Mouse (Mus musculus) brain, adult 2 months (tissue): ENCODE results near the gene Olfr153.
"Not testable (repeated sequence)": the region's sequence is repeated elsewhere in the genome, so short reads cannot be mapped to it uniquely, and the experiment has no call there.

Source experiments
- DNase-seq: peaks from one replicate; pipeline ENCODE4 v3.0.0; 2011; ENCODE audit warnings: low read depth, low spot score

Gene Olfr153

DNA sequence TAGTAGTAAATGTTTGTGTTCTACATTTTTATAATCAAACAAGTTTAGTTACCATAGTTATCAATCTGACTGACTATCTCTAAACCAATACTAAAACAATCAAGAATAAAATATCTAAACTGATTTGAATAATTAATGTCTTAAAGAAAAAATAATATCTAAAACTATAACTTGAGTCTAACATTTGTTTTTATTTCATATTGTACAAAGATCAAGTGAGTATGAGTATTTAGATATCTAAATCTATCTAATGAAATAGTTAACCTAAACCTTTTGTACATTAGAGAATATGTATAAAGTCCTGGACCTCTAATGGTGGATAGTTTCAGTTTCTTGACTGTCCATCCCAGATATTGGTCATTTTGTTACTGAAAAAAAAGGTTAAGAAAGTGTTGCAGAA lies at the start of gene Olfr153:
TSS of gene Olfr153 (plus strand) at position 301 of the 400 bp plus-strand sequence.
- no peak for DNase-seq

DNA sequence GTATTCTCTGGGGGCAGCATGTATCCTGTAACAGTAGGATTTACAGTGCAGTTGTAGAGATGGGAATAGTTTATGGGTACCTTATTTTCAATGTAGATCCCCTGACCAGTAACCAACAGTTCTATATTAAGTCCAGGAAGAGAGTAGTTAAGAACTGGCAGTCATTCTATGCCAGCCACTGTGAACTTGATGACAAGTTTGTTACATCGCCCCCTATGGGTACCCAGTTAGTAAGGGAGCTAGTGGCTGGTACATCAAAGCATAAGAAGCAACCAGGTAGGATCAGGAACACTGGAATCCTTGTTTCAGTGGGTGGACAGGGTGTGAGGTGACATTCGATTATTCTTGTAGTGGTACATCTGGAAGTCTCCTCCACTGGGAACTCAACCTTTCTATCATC lies 49.3 kb upstream of the Olfr153 start:
- DNase-seq = no peak

DNA sequence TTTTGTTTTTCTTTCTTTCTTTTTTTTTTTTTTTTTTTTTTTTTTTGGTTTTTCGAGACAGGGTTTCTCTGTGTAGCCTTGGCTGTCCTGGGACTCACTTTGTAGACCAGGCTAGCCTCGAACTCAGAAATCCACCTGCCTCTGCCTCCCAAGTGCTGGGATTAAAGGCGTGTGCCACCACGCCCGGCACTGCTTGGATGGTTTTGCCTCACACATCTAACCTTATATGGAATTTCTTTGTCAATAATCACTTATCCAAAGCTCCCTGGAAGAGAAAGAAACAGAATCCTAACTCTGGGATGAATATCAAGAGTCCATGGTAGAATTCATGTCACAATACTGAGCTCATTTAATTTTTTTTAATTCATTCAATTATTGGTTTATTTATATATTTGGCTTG lies 34.6 kb upstream of the Olfr153 start, which contains the start of gene Pramel7:
TSS of gene Pramel7 (minus strand) at position 101 of the 400 bp plus-strand sequence.
- DNase-seq = not testable (repeated sequence)

DNA sequence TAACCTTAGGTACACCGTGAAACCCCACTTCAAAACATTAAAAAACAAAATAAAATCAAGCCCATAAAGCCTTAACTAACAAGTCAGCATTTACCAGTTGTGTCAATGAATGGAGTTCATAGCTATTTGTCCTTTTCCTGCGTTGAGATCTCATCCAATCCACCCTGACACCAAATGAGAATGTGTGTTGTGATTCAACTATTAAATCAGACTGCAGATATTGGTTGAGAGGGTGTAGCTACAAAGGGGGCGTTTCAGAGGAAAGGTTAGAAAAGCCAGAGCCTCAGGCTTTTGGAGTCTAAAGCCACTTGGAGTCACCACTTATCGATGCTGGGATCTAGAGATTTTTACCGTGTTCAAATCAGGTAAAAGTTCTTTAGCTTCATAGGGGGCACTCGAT lies 25.3 kb upstream of the Olfr153 start, which contains the start of gene Pramel6:
TSS of gene Pramel6 (plus strand) at position 301 of the 400 bp plus-strand sequence.
- DNase-seq = no peak

DNA sequence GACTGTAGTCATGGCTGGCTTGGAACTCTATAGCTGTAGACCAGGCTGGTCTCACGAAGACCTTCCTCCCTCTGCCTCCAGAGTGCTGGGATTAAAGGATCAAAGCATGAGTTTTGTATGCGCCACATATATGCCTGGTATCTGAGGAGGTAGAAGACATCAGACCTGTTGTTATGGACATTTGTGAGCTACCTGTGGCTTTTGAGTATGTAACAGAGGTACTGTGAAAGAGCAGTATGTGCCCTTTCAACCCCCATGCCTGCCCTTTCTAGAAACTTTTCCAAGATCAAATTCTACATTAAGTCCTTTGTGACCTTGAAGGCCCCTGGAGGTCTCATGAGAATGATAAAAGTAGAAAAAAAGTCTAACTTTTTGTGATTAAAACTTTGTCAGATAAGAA lies 16.6 kb upstream of the Olfr153 start:
- no peak for DNase-seq

DNA sequence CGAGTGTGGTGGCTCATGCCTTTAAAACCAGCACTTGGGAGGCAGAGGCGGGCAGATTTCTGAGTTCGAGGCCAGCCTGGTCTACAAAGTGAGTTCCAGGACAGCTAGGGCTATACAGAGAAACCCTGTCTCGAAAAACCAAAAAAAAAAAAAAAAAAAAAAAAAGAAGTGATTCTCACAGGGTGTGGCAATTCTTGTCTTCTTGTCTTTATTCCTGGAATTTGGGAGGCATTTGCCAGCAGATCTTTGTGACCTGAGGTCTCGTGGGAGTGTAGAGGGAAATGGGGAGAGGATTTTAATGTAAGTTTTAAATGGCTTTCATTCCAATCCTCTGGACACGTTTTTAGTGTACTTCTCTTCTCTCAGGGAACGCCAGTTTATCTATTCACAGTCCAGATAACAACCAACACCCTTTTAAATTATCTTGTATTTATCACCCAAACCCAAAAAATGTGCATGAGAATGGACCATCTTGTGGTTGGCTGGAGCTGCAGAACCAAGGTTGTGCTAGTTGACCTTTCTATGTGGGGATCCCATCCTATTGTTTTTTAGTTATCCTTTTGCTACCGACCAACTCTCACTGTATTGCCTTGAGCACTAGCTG lies 16.0 kb upstream of the Olfr153 start:
- DNase-seq = no peak

DNA sequence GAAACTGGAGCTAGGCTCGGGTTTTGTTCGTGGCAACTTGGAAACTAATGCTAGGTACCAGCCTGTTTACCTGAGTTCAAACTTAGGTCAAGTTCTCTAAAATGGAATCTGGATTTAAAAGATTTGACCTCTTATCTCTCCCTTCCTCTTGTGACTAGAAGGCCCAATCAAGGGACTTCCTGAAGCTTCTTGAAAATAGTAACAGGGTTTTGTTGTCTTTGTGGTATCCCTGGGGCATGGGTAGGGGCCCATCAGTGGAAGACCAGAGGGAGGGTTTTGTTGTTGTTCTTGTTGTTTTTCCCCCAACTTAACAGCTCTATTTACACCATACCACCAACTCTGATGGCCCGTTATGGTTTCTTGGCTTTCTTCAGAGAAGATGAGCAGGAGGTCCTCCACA lies 15.0 kb upstream of the Olfr153 start:
- DNase-seq = no peak

DNA sequence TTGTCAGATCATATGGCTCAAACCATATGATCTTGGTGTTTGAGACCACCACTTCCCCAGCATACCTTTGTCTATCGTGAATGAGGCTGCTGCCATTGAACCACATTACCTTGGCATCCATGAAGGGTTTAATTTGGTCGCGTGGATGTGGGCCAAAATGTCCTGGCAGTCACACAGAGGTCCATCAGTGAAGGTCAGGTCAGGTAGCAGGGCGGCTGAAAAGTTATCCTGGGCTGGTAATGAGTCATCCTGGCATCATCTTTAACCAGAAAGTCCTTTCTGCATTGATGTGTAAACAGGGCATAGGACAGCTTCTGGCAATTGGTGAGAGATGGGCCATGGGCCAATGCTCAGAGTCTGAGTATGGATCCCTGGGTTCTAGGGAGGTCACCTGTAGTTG lies 10.9 kb upstream of the Olfr153 start:
- DNase-seq = no peak

DNA sequence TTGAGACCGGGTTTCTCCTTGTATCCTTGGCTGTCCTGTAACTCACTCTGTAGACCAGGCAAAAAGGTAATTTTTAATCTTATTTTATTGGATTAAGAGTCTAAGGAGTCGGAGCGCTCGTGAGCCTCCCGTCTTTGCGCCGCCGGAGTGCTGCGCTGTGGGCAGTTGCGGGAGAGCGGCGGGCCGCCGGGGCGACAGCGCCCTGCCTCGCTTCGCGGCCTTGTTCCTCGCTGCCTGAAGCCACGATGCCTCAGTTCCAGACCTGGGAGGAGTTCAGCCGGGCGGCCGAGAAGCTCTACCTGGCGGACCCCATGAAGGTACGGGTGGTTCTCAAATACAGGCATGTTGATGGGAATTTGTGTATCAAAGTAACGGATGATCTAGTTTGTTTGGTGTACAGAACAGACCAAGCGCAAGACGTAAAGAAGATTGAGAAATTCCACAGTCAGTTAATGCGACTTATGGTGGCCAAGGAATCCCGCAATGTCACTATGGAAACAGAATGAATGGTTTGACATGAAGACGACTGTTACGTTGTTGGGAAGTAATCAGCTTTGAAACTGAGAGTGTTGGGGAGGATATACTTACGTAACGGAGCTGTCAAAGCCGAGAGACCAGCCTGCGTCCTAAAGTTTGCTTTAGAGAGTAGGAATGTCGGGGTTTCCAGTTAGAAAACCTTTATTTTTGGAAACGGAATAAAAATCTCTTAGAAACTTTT lies 5.5 kb upstream of the Olfr153 start:
- peak; percentile 38 for DNase-seq

DNA sequence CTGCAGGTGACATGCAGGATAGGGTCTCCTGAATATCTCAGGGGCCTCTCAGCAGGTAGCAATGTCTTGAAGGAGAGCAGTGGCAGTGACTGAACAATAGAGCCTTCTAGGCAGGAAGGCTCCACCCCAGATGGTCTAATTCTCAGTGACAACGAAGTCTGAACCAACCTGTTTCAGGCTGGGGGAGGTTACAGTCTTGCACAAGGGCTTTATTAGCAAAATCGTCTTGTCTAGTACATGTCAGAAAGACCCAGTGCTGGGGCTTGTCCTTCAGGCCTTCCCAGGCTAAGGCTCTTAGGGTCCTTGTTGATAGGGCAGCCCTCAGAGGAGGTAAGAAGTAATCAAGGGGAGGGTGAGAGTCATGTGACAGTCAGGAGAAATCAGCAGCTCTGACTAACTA lies 3.2 kb downstream of the Olfr153 start:
- DNase-seq = no peak

DNA sequence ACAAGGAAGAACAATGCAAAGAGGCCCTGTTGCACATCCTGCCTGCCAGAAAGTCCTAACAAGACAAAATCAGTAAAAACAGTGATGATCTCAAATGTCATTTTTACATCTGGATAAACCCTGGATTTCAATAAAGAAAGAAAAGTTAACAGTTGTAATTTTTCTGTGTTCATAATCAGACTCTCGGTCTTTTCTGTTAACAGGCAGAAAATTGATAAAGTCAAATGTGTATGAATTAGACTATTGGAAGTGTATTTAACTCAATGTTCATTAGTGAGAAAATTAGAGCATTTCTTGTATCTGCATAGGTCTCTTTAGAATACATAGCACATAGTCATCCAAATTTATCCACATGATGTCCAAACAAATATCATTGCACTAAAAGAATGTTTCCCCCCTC lies 13.8 kb downstream of the Olfr153 start, which contains the start of gene Olfr1128:
TSS of gene Olfr1128 (minus strand) at position 101 of the 400 bp plus-strand sequence.
- DNase-seq = no peak

DNA sequence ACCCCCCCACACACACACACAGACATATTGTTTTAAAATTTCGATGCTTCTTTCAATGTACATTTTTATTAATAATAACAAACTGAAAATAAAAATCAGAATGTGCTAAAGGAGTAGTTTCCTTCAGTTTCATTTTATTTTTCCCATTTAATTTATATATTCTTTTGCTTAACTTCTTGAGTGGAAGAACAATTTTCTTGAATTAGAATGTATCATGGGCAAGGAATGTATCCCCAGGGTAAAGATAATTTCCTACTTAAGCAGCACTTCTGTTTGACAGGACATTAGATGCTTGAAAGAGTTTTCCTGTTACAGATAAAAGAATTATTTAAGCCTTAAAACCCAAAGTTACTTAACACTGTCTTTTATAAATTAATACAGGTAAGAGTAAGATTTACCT lies 42.0 kb downstream of the Olfr153 start, which contains the start of gene Olfr1129:
TSS of gene Olfr1129 (plus strand) at position 301 of the 400 bp plus-strand sequence.
- DNase-seq = not testable (repeated sequence)
